Mouse (Mus musculus) frontal cortex, postnatal 10 days (tissue): Measurements from ENCODE around the gene Cdc25b.

ENCODE experiments used
- DNase-seq, 2 experiments: peaks; one replicate each; pipeline ENCODE4 v3.0.0; 2022; ENCODE audit warnings: low spot score in 2 of 2, mixed read lengths in 1 of 2

The Cdc25b gene

DNA sequence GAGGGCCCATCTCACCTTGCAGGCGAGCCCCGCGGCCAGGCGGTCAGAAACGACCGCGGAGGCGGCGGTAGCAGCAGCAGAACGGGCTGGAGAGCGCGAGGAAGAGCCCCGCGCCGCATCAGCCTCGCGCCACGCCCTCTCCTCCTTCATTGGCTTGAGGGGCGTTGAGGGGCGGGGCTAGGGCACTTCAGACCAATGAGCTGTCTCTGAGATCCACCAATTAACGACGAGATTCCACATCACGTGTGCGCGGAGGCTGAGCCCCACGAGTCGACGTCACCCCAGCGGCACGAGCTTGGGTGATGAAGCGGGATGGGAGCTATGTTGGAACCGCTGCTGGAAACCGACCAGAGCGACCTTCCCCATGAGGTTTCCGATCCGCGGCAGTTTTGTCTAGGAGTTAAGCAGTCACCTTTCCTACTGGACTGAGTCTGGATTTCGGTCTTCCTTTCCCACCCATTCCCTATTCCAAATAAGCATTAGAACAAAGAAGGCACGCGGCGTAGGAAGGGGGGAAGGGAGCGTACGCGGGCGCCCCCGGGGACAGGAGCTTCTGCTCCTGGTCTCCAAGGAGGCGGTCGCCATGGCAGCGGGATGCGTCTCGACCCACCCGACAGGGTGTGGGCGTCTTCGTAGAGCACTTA lies 26.7 kb upstream of the Cdc25b start, which contains the start of gene 1700037H04Rik:
1700037H04Rik (minus strand) TSS at position 144 of the 644 bp plus-strand sequence.
- peak; percentile 96 to 97 for DNase-seq

DNA sequence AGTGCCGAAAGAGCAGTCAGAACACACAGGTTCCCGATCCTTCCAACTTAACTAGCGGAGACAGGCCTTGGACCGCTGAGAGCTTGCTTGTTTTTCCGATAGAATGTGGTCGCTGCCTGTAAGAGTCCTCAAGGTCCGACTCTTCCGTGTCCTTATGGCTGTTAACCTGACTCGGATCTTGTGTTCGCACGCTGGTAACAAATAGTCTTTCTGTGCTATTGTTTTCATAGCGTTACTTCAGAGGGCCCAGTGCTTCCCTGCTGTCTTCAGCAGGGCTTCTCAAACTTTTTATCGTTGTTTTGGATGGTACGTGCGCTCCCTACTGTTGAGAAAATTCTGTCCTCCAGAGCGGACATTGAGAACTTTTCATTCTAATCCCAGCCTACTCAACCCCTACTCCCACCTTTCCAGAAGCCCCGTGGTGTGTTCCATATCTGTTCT lies 26.1 kb upstream of the Cdc25b start:
- DNase-seq: no peak

DNA sequence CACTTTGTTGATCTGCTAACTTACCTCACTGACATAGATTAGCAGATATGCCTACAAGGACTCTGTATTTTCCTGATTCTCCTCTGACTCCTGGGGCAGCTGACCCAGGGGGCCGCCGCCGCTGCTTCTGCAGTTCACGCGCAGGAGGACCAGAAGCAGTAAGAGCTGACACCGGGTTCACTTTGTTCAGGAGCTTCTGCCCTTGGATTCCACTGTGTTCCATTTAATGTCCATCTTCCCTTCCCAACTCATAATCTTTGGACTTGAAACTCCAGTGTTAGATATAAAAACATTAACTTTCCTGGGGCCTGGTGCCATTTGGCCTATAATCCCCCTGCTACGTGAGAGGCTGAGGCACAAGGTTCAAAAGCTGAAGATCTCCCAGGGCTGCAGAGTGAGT lies 22.8 kb upstream of the Cdc25b start:
- DNase-seq: no peak

DNA sequence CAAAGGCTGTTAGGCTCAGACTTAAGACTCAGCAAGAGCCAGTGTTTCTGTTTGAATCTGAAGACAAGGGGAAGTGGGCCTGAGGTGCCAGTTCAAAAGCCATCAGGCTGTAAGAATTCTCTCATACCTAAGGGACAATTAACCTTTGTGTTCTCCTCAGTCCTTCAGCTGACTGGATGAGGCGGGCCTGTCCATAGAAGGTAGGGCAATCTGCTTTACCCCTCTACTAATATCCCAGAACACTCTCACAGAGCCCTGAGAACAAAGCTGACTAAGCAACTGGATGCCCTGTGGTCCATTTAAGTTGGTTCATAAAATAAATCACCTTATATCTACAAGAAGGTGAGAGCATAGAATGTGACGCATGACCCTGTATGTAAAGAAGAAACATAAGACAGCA lies 20.6 kb upstream of the Cdc25b start:
- DNase-seq: no peak

DNA sequence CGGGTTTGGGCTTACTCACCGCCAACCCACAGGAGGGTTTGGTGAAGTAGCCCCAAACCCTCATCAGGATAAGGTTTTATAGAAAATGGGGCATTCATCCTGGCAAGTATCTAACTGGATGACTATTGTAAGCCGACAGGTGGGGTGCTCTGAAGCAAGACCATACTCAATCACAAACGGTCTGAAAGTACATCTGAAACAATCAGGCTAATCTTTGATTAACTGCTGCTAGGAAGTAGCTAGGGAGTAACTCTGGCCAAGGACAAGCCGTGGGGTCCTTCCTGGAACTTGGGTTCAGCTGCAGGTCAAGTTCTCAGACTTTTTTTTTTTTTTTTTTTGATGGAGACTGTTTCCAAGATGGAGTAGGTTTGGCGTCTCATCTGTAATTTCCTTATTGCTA lies 18.8 kb upstream of the Cdc25b start:
- DNase-seq: no peak

DNA sequence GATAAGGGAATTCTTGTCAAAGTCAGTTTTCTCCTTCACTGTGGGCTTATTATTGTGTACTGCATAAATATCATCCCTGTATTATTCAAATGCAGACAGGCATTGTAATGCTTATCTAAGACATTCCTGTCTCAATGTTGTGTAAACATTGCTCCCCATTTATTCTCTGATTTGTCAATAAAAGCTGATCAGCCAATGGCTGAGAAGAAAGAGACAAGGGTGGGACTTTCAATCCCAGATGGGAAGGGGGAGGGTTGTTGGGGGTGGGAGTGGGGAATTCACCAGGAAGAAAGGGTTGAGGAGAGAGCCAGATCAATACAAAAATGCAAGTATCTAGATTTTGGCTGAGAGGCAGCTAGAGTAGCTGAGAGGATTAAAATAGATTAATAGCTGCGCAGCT lies 17.8 kb upstream of the Cdc25b start:
- DNase-seq: no peak

DNA sequence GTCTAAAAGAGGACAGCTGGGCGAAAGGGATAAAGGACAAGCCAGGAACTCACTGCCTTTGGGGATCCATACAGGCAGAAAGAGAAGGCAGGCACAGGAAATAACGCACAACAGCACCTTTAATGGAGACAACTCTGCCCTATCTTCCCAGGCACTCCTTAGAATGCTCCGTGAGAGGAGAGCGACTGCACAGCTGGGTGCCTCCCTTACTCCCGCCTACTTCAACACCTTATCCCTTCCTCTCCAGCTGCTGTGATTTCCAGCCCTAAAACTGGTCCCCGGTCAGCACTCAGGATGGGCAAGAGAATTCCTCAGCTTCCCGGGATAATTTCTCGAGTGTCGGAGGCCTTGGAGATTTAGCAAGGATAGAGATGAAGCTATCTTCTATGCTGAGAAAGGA lies 15.8 kb upstream of the Cdc25b start:
- no peak for DNase-seq

DNA sequence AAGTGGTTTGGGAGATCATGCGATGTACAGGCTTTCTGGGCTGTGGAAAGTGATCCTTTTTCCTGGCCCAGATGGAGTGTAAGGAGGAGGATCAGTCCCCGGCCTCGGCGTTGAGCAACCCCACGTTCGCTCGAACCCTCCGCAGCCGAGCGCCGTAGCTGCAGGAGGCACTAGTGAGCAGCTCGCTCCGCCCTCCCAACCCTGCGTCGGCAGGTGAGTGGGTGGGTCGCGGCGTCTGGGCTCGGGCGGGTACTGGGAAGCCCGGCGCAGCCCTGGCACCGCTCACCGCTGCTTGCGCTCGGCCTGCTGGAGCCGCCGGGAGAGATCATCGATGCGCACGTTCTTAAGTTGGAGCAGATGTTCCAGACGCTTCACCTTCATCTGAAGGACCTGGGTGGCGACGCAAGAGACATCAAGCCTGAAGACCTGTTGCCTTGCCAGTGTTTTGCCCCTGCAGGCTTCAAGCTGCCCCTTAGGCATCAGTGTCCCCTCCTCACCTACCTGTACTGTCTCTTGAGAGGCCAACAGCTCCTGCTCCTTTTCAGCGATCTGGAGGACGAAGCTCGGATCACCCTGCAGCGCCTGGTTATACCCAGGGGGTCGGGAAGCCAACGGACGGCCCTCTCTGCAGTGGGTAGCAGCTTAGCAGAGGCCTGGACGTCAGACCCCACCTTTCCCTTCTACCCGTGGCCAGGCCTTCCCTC lies 15.2 kb upstream of the Cdc25b start:
- peak in 1 of 2 experiments; percentile 66 for DNase-seq

DNA sequence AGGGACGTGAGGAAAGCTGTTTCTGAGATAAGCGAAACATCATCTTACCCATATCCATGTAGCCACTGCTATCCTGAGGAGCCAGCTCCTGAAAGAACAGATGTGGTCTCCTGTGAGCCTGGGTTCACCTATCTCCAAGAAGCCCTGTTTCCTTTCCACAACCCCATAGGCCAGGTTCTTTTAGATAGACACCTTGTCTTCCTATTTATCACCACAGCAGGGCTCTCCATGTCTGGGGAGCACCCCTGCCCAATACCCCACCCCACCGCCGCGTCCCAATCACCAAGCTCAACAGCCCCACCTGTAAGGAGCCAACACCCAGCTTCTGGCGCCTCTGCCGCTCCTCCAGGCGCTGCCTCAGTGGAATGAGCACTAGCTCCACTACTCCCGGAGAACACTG lies 14.4 kb upstream of the Cdc25b start:
- no peak for DNase-seq

DNA sequence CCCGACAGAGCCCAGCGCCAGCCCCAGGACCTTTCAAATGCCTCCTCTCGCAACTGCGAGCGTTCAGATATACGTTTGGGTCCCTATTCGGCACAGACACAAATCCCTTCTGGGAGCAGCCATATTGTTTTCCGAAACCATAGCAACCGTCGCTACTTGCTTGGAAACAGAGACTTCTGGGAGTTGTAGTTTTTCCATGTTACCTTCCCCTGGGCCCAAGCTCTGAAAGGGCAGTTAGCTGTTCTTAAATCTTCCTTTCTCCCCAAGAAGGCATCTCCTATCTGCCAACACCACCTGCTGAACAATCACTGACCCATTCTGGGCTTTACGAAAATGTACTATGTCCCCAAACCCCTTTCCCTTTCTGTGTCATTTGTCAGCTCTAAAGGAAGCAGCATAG lies 12.0 kb upstream of the Cdc25b start:
- peak in 1 of 2 experiments; percentile 63 for DNase-seq

DNA sequence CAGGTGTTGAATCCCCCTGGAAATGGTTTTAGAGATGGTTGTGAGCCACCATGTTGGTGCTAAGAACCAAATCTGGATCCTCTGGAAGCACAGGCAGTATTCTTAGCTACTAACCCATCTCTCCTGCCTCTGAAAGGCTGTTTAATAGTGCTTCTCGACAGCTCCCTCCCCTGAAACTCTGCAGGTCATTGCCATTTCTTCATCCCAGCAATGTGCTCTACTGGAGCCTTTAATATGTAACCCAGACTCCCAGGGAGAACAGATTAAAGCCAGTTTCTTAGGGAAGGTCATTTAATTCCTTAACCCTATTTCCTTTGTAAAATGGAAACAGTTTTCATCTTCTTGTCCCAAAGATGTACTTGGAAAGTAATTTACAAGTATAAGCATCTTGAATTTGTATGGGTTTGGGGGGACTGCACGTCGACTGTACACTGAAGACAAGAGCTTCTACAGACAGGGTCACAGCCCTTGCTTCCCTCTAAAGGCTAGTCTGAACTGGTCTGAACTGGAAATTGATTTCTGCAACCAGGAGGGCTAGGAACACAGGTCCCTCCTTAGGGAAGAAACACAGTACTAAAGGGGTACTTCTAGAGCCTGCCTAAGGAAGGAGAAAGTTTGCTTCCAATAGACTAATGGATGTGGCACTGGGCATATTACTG lies 11.3 kb upstream of the Cdc25b start:
- no peak for DNase-seq

DNA sequence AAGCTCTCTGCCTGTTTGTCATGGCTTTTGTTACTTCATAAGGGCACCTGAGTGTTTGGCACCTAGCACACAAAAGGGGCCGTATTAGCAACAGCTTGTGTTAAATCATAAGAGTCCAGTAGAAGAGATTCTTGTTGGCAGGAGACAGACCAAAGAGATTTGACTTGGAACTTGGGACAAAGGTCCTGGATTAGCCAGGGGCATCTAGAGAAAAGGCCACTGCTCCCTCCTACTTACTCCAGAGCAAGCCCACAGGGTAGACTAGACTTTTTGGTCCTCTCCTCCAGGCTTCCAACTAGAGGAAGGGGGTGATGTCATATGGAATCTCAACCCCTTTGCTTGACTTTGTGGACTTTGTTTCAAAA lies 10.8 kb upstream of the Cdc25b start:
- DNase-seq: no peak

DNA sequence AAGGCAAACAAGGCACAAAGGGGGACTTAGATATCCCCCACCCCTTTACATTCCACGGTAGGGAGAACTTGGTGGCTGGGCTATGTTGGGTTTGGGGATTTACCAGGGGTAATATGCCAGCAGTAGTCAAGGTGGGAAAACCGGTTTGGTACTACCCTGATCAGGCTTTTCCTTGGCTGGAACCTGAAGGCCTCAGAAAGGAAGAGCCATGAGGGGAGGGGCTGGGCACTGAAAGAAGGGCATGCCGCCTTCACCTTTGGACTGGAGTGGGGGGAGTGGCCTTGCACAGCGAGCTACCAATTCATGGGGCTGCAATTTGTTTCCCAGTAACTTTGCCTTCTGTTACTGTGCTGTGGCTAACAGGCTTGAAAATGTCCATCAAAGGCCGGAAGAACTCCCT lies 10.3 kb upstream of the Cdc25b start:
- no peak for DNase-seq

DNA sequence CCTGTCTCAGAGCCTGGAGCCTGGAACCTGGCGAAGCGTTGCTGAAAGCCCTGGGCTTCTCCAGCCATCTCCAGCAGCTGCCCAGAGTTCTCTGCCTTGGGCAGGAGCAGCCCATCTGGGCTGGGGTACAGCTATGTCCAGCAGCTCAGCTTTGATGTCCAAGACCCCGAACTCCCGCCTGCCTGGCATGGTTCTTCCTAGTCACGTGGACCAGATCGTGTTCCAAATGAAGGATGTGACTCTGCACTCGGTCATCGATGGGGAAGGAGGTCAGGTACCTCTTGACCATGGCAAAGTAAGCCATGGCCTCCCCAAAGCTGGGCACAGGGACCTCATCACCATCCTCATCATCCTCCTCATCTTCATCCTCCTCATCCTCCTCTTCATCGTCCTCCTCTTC lies 8.8 kb upstream of the Cdc25b start:
- DNase-seq: no peak

DNA sequence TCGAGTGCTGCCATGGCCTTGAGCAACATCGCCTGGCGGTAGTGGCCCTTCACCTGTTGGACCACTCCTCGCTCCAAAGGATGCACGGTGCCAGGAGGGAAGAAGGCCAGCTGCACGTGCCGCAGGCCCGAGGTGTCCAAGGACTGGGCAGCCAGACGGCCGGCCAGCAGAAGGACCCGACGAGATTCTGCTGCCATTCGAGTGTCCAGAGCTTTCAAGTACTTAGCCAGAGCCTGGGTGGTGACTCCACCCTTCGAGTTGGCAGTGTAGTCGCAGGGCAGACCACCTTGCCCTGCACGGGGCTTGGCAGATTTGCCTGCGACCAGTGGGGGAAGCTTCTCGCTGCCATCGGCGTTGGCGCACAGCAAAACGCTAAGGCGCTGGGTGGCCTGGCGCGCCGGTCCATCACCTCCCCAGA lies 7.9 kb upstream of the Cdc25b start:
- DNase-seq: peak in 1 of 2 experiments; percentile 27

DNA sequence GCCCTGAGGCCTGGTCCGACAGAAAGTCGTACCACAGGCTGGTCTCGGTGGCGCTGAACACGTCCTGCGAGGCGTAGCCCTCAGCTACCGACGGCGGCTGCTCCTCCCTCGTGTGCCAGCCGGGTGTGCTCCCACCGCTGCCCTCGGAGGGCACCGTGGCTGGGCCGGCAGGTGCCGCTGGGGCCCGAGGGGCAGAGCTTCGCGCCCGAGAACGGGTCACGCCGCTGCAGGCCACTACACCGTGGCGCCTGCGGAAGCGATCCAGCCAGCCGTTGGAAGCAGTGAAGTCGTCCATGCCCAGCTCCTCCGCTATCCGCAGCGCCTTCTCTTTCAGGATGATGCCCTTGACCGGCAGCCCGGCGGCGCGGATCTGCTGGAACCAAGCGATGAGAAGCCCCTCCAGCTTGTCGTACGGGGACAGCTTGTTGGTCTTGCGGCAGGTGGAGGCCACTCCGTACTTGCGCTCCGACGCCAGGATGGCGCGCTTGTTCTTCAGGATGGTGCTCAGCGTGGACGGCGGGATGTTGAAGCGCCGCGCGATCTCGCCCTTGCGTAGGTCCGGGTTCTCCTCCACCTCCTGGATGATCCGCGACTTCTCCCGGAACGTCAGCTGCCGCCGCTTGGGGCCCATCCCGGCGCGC lies 7.4 kb upstream of the Cdc25b start:
- peak; percentile 61 to 66 for DNase-seq

DNA sequence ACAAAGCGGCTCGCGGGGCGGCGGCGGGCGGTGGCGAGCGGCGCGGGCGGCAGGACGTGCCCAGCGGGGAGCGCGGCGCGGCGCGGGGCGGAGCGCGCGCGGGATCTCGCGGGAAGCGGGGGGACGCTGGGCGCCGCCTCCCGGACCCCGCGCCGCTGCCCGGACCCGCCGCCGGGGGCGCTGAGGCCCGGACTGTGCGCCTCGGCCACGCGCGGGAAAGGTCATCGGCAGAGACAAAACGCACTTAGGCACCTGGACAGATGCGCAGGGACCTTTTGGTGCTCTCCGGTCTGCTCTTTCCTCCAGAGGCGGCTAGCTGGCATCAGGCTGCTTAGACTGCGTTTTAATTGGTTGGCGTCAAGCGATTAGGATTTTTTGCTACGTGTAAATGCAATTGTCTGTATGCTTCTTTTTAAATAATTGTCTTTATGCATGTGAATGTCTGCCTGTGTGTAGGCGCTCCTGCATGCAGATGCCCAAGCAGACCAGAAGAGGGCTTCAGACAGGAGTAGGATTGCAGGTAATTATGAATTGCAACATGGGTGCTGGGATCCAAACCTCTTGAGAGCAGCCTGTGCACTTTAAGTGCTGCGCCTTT lies 6.7 kb upstream of the Cdc25b start, which contains the start of gene Cenpb:
Cenpb (minus strand) TSS at position 78 of the 598 bp plus-strand sequence.
- peak; percentile 73 to 85 for DNase-seq

DNA sequence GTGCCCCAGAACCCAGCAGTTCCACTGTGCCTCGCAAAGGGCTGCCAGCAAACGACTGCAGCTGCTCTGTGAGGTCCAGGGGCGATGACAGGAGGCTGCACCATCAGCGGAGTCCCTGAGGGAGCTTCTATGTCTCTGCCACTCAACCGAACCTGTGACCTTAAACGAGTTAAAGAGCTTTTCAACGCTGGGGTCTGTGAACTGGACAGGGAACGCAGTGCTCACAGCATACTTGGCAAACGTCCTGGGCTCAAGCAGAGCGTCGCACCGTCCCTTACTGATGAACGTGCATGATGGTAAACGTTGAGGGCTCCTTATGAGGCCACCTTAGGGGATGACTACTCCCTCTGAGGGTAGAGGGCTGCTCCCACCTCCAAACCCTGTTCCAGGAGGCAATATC lies 406 bp upstream of the Cdc25b start:
- no peak for DNase-seq

DNA sequence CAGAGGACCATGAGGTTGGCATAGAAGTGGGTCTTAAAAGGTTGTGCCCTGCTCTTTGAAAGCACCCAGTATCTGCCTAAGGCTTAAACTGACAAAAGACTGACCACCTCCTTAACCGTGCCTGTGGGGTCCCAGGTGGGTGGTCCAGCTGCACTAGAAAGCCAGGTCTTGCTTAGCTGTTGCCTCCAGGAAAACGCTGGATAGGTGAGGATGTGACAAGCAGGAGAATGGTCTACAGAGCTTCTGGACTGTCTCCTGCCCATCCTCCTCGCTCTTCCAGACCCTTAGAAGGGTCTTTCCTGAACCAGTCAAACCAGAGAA lies 813 bp downstream of the Cdc25b start:
- no peak for DNase-seq

DNA sequence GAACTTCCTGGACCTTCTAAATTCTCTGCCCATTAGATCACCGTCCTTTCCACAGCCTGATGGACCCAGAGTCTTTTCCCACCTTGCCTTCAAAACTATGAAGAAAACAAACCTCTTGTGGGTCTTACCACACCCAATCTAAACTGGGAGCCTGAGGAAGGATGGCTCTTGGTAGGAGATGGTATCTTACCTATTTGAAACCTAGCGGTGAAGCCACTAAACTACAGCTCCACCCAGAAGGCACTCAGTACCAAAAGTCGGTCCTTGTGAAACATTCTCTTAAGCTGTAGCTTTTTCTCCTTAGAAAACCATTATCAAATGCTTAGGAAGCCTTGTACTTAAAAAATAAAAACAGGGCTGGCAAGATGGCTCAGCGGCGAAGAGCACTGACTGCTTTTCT lies 1.6 kb downstream of the Cdc25b start:
- DNase-seq: no peak

DNA sequence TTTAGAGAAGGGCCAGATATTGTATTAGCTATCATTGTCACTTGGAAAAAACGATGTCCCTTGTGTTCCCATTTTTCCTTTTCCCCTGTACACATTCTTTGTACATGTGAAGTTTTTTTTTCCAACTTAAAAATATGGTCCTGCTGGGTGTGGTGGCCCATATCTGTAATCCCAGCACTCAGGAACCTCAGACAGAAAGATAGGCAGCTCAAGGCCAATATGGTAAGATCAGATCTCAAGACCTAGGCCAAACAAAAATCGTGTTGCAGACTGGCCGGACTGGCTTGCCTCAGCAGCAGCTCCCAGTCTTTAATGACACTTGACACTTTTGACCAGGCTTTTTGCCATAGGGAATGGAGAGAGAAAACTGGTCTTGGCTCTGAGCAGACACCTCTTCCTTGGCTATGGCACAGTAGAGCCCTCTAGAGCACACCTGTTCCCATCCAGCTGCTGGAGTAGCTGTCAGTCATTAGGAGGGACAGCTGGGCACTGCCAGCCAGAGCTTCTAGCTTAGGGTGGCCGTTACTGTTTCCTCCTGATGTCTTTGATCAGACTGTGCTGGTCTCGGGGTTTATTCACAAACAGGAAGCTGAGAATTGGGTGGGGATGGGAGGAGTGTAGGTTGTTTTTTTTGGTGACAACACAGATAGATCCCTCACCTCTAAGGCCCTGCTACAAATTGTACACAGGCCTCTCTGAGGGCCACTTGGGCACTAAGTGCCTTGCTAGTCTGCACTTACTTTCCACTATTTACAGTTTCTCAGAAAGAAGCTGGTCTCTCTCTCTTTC lies 3.0 kb downstream of the Cdc25b start:
- no peak for DNase-seq
